Mouse (Mus musculus) limb, embryonic 15.5 days (tissue): Measurements from ENCODE around the gene Apip. TPM values are rescaled to one million over a fixed set of nuclear protein-coding genes. Genes with fewer than 3 reads are reported as not detected.

Experiments
- ATAC-seq: fragments of 200-750 bp; cut with Nextera tagmentation; 2 replicates; pipeline ENCODE4 v1.8.0; 2017; ENCODE audit warnings: low read depth, moderate TSS enrichment; ENCODE audit not compliant: insufficient number of reproducible peaks, low FRiP score, low TSS enrichment
- H3K27ac ChIP-seq: fragments of 300-500 bp; sonication (generic); 2 replicates; pipeline ENCODE4 v1.5.1; 2015; ENCODE audit warnings: moderate library complexity, mild to moderate bottlenecking, inconsistent platforms
- H3K27me3 ChIP-seq: fragments of 300-500 bp; sonication (generic); 2 replicates; pipeline ENCODE4 v1.6.1; 2015; ENCODE audit warnings: inconsistent platforms
- H3K36me3 ChIP-seq: fragments of 300-500 bp; sonication (generic); 2 replicates; pipeline ENCODE4 v1.6.1; 2015; ENCODE audit warnings: inconsistent platforms
- H3K4me1 ChIP-seq: fragments of 300-500 bp; sonication (generic); 2 replicates; pipeline ENCODE4 v1.6.1; 2015; ENCODE audit warnings: inconsistent platforms
- H3K4me2 ChIP-seq: fragments of 300-500 bp; sonication (generic); 2 replicates; pipeline ENCODE4 v1.6.1; 2015; ENCODE audit warnings: mild to moderate bottlenecking, inconsistent platforms
- H3K4me3 ChIP-seq: fragments of 300-500 bp; sonication (generic); 2 replicates; pipeline ENCODE4 v1.5.1; 2015; ENCODE audit warnings: mild to moderate bottlenecking, inconsistent platforms
- H3K9ac ChIP-seq: fragments of 300-500 bp; sonication (generic); 2 replicates; pipeline ENCODE4 v1.6.1; 2015; ENCODE audit warnings: inconsistent platforms
- H3K9me3 ChIP-seq: fragments of 300-500 bp; sonication (generic); 2 replicates; pipeline ENCODE4 v1.6.1; 2016; ENCODE audit warnings: inconsistent platforms
- WGBS: fragments of 180-500 bp; shearing (Covaris S2); methylation state at CpG from one replicate; pipeline ENCODE4 v1.1.7; 2015; 5-methylcytosine and 5-hydroxymethylcytosine counted together
- polyA plus RNA-seq: library from polyadenylated mRNA; unstranded; fragments of >200 nt; fragmentation: Nextera tagmentation; extraction: Ambion mirVana; gene quantifications from 2 replicates; pipeline ENCODE4 v1.2.1, GENCODE M21; 2015

Apip gene
- polyA plus RNA-seq, 1 experiment from 2014 or later: 69.5 TPM

DNA sequence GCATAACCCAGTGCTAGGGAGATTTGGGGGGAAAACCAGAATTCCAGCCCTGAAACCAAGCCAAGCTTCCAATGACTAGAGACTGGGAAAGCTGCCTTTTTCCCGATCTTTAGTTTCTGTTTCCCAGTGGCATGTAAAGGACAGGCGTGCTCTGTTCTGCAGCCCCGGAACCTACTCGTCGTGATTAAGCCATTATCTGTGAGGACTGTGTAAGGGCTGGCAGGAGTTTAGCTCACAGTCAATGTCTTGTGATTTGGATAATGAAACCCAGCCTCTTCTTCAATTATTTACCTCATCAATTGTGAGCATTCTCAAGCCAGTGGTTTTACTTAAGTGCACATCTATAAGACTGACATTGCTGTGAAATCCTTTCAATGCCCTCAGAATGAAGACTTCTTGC lies 43.7 kb downstream of the Apip start:
- Histone ChIP-seq H3K27me3 (no peaks in the 10 kb centered on the region), H3K27ac (no peak overlapping the region), H3K36me3 (no peaks in the 10 kb centered on the region), H3K9ac (no peak overlapping the region), H3K4me1 (no peaks in the 10 kb centered on the region), H3K4me2 (no peak overlapping the region), H3K9me3 (no peaks in the 10 kb centered on the region), H3K4me3 (no peak overlapping the region)
- WGBS: 60% methylated on average over 5 of the region's 5 CpGs
- no peak for ATAC-seq

GRCm38 (mm10) chr2:103118324-103119196 lies 45.1 kb downstream of the Apip start:
- Histone ChIP-seq H3K4me2 (no peak overlapping the region), H3K36me3 (no peaks in the 10 kb centered on the region), H3K9me3 (no peaks in the 10 kb centered on the region), H3K4me3 (no peak overlapping the region), H3K9ac (no peak overlapping the region), H3K27me3 (no peaks in the 10 kb centered on the region), H3K4me1 (no peaks in the 10 kb centered on the region), H3K27ac (no peak overlapping the region)
- 66% methylated on average over 6 of the region's 6 CpGs for WGBS
- no peak for ATAC-seq

DNA sequence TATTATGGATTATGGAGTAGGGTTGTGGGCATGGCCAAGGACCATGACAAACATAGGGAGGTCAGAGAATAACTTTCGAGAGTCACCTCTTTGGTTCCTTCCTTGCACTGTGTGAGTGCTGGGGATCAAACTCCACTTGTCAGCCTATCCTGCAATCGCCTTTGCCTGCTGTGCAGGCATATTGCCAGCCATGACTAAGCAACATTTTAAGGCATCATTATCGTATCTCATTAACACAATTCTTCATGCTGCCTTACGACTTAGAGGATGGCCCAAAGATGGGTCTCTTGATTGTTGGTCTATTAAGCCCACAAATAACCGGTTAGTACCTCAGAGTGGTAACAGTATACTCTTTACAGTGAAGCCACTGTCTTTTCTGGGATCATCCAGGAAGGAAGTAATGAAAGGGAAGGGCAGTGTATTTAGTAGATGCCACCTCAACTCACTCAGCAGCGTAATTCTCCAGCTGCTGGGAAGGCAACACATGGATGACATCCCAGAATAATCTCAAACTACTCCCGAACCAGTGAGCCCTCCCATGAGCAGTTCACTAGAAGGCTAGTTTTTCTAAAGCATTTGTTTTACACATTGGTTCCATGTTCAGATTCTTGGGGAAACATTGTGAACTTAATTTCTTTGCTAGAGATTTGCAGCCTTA lies 45.9 kb downstream of the Apip start:
- Histone ChIP-seq H3K4me2 (no peak overlapping the region), H3K27ac (no peak overlapping the region), H3K27me3 (no peaks in the 10 kb centered on the region), H3K4me3 (no peak overlapping the region), H3K9me3 (no peaks in the 10 kb centered on the region), H3K9ac (no peak overlapping the region), H3K36me3 (no peaks in the 10 kb centered on the region), H3K4me1 (no peaks in the 10 kb centered on the region)
- WGBS: 71% methylated on average over 7 of the region's 7 CpGs
- ATAC-seq: no peak

GRCm38 (mm10) chr2:103129676-103130075 lies 56.2 kb downstream of the Apip start:
- no peak overlapping the region for H3K27ac ChIP-seq
- H3K4me1 ChIP-seq: no peaks in the 10 kb centered on the region
- H3K36me3 ChIP-seq: no peaks in the 10 kb centered on the region
- WGBS: 87% methylated on average over 2 of the region's 2 CpGs
- H3K4me2 ChIP-seq: no peak overlapping the region
- ATAC-seq: no peak
- no peaks in the 10 kb centered on the region for H3K9me3 ChIP-seq
- H3K9ac ChIP-seq: no peak overlapping the region
- H3K4me3 ChIP-seq: no peak overlapping the region
- no peaks in the 10 kb centered on the region for H3K27me3 ChIP-seq

- H3K27ac ChIP-seq: no peak overlapping the region
- no peak overlapping the region for H3K4me2 ChIP-seq
- ATAC-seq: no peak
- H3K4me1 ChIP-seq: no peaks in the 10 kb centered on the region
- no peaks in the 10 kb centered on the region for H3K9me3 ChIP-seq
- H3K9ac ChIP-seq: no peak overlapping the region
- no peaks in the 10 kb centered on the region for H3K36me3 ChIP-seq
- no peak overlapping the region for H3K4me3 ChIP-seq
- H3K27me3 ChIP-seq: no peaks in the 10 kb centered on the region
- WGBS: 28% methylated on average over 4 of the region's 4 CpGs
Observed at GRCm38 (mm10) chr2:103131145-103131544, 57.7 kb downstream of the Apip start.

DNA sequence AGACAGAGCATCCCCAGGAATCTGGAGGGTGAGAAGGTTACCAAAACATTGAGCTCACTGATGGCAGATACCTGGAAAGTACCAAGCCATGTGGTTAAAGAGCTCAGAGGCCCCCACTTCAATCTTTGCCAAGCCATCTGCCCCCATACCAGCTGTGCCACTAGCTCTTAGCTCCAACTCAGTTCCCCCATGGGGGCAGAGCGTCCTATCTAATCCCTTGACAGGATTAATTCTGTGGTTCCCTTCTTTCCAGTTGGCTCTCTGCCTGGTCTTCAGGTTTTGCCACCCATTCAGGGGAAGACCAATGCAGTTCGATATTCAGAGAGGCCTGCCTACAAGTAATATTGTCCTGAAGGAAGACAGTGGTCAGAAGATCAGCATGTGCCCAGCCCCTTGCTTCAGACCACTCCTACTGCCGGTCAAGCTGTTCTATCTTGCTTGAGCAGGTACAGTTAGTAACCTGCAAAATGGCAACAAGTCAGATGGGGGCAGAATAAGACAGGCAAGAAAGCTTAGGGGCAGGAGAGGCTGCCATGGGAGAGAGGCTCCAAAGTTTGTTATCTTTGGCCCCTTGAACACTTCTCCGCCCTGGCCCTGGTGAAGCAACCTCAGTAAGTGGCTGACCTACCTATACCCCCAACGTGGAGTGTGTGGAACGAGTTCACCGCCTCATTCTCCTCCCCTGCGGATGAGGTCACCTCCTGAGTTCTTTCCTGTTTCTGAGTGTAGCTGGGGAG lies 65.2 kb downstream of the Apip start:
- Histone ChIP-seq H3K4me2 (no peak overlapping the region), H3K27me3 (no peaks in the 10 kb centered on the region), H3K9me3 (no peaks in the 10 kb centered on the region), H3K27ac (no peak overlapping the region), H3K9ac (no peak overlapping the region), H3K36me3 (no peaks in the 10 kb centered on the region), H3K4me1 (no peaks in the 10 kb centered on the region), H3K4me3 (no peak overlapping the region)
- WGBS: 56% methylated on average over 8 of the region's 8 CpGs
- no peak for ATAC-seq

Other genes starting within 250 kb of the Apip start
- gene Cd44, start 172.0 kb upstream of the Apip start, polyA plus RNA-seq: 50.2 and 63.0 TPM in 2 replicates
- 30.8 and 34.7 TPM in 2 replicates for gene Pdhx, start 162 bp upstream of the Apip start, polyA plus RNA-seq
- gene Ehf, start 229.6 kb downstream of the Apip start, polyA plus RNA-seq: 4.3 and 4.4 TPM in 2 replicates